Mouse (Mus musculus) gonadal fat pad, adult 2 months (tissue): ENCODE data around the gene Procr. TPM values are rescaled to one million over a fixed set of nuclear protein-coding genes. Genes with fewer than 3 reads are reported as not detected.

ENCODE experiments used
- DNase-seq: peaks from one replicate; pipeline ENCODE4 v3.0.0-alpha.2; 2012; ENCODE audit warnings: low read depth
- polyA plus RNA-seq: library from polyadenylated mRNA; depleted of rRNA; stranded (reverse); fragments of >200 nt; gene quantifications from 2 replicates; pipeline ENCODE4 v1.2.3, GENCODE M21; 2012; rRNA removed

Procr gene
- polyA plus RNA-seq, 1 experiment = 11.9 TPM

- DNase-seq = no peak
Measured at GRCm38 (mm10) chr2:155804053-155804452, 53.1 kb downstream of the Procr start.

Other genes starting within 250 kb of the Procr start
- 54.6 and 93.7 TPM in 2 replicates for gene Acss2, start 233.2 kb upstream of the Procr start, polyA plus RNA-seq
- 72.3 and 95.3 TPM in 2 replicates for gene Ggt7, start 232.9 kb upstream of the Procr start, polyA plus RNA-seq
- 25.2 and 32.6 TPM in 2 replicates for gene Gss, start 158.3 kb upstream of the Procr start, polyA plus RNA-seq
- gene Myh7b, start 139.9 kb upstream of the Procr start, polyA plus RNA-seq = 0.15 TPM in 1 of 2 replicates, not detected in the other
- gene Trpc4ap, start 58.7 kb upstream of the Procr start, polyA plus RNA-seq = 131 and 141 TPM in 2 replicates
- gene Edem2, start 21.6 kb upstream of the Procr start, polyA plus RNA-seq = 55.9 and 67.9 TPM in 2 replicates
- not detected in 2 replicates for gene Gm17581, start 15.3 kb upstream of the Procr start, polyA plus RNA-seq
- 0.09 and 0.13 TPM in 2 replicates for gene Mmp24, start 24.2 kb downstream of the Procr start, polyA plus RNA-seq
- gene BC029722, start 68.3 kb downstream of the Procr start, polyA plus RNA-seq = 55.2 and 65.8 TPM in 2 replicates
- gene Eif6, start 75.8 kb downstream of the Procr start, polyA plus RNA-seq = 85.8 and 109 TPM in 2 replicates
- not detected in 2 replicates for gene Fam83c, start 83.7 kb downstream of the Procr start, polyA plus RNA-seq
- 31.7 and 36.7 TPM in 2 replicates for gene Uqcc1, start 179.2 kb downstream of the Procr start, polyA plus RNA-seq
- not detected in 2 replicates for gene Gm15557, start 189.6 kb downstream of the Procr start, polyA plus RNA-seq
- gene Gdf5, start 194.2 kb downstream of the Procr start, polyA plus RNA-seq = 1.2 and 1.3 TPM in 2 replicates
- gene Cep250, start 205.3 kb downstream of the Procr start, polyA plus RNA-seq = 15.1 and 18.4 TPM in 2 replicates